Mouse (Mus musculus): ENCODE data around the gene Arhgef28. TPM values are rescaled to one million over a fixed set of nuclear protein-coding genes. Genes with fewer than 3 reads are reported as not detected.

Arhgef28 gene
- total and polyA plus RNA-seq, 3 experiments, result not detected

GRCm38 (mm10) chr13:98124113-98124745 lies 82.0 kb downstream of the Arhgef28 start (continued):
- no peak for TF ChIP-seq ZMIZ1 (IDR thresholded peaks at IDR 0.05; ENCODE audit: low read depth, low read length)
- TF ChIP-seq POLR2AphosphoS5 (IDR thresholded peaks at IDR 0.05; ENCODE audit: borderline replicate concordance, low read depth, low read length), result no peak
- TF ChIP-seq ZC3H11A (IDR thresholded peaks at IDR 0.05; ENCODE audit: low read depth, low read length), result no peak
- TF ChIP-seq TAL1 (IDR thresholded peaks at IDR 0.05; ENCODE audit: low read length), result peak; percentile 41; the same call in 1 of the 2 replicates

GRCm38 (mm10) chr13:98122766-98123165 lies 83.5 kb downstream of the Arhgef28 start:
- Histone ChIP-seq H3K9ac (ENCODE audit: control insufficient read depth, low read depth, low read length, poor library complexity, severe bottlenecking) (no peak overlapping the region), H3K4me1 (ENCODE audit: control insufficient read depth in 1 of 2, insufficient read depth in 2 of 2, low read length in 2 of 2) (peaks cover 0 to 10% of the 10 kb centered on the region in 2 experiments; a peak in 3 of 4 replicates), H3K4me3 (ENCODE audit: control insufficient read depth in 1 of 2, insufficient read depth in 1 of 2, low read depth in 2 of 2, low read length in 2 of 2) (no peak overlapping the region), H3K9me3 (replicated peaks; ENCODE audit: insufficient read depth, low read length) (no peaks in the 10 kb centered on the region), H3K79me2 (ENCODE audit: control insufficient read depth, insufficient read depth, low read length, poor library complexity) (no peaks in the 10 kb centered on the region), H3K36me3 (ENCODE audit: control insufficient read depth in 1 of 2, insufficient read depth in 2 of 2, low read length in 2 of 2) (peaks cover 0 to 6% of the 10 kb centered on the region in 2 experiments; a peak in 1 of 4 replicates), H3K27me3 (ENCODE audit: control insufficient read depth in 1 of 2, insufficient read depth in 2 of 2, low read length in 2 of 2) (no peaks in the 10 kb centered on the region), H3K27ac (ENCODE audit: control insufficient read depth, low read depth, low read length) (no peak overlapping the region)
- TF ChIP-seq NRF1 (IDR thresholded peaks at IDR 0.05; ENCODE audit: insufficient read depth, low read depth, low read length, poor library complexity, severe bottlenecking) (no peak), E2F4 (IDR thresholded peaks at IDR 0.05; ENCODE audit: borderline replicate concordance, low read depth, low read length) (no peak), SMC3 (IDR thresholded peaks at IDR 0.05; ENCODE audit: low read depth, low read length) (no peak)
- DNase-seq (ENCODE audit: low read depth, low spot score), result no peak

GRCm38 (mm10) chr13:98121993-98122392 lies 84.2 kb downstream of the Arhgef28 start:
- no peak overlapping the region for H3K27ac ChIP-seq (ENCODE audit: control insufficient read depth, low read depth, low read length)
- TF ChIP-seq RCOR1 (IDR thresholded peaks at IDR 0.05; ENCODE audit: low read depth, low read length) (no peak), MYB (IDR thresholded peaks at IDR 0.05; ENCODE audit: low read depth, low read length) (no peak), ZKSCAN1 (IDR thresholded peaks at IDR 0.05; ENCODE audit: low read depth, low read length) (no peak), MEF2A (IDR thresholded peaks at IDR 0.05; ENCODE audit: extremely low read depth, insufficient replicate concordance, low read depth, low read length, poor library complexity, severe bottlenecking) (no peak), MAZ (IDR thresholded peaks at IDR 0.05; ENCODE audit: low read depth, low read length) (no peak), GABPA (IDR thresholded peaks at IDR 0.05; ENCODE audit: low read depth, low read length) (no peak), TCF12 (IDR thresholded peaks at IDR 0.05; ENCODE audit: low read depth, low read length) (no peak), CHD1 (IDR thresholded peaks at IDR 0.05; ENCODE audit: low read depth, low read length) (no peak), ZNF384 (IDR thresholded peaks at IDR 0.05; ENCODE audit: low read depth, low read length) (no peak), KAT2A (conservative IDR thresholded peaks at IDR 0.05; ENCODE audit: low read depth, low read length) (no peak), JUND (IDR thresholded peaks at IDR 0.05; ENCODE audit: low read depth, low read length) (no peak)
- no peak overlapping the region for H3K4me3 ChIP-seq (ENCODE audit: control insufficient read depth in 1 of 2, insufficient read depth in 1 of 2, low read depth in 2 of 2, low read length in 2 of 2)
- DNase-seq (ENCODE audit: low read depth, low spot score), result no peak
- H3K36me3 ChIP-seq (ENCODE audit: control insufficient read depth in 1 of 2, insufficient read depth in 2 of 2, low read length in 2 of 2), result peaks cover 0 to 6% of the 10 kb centered on the region in 2 experiments; a peak in 1 of 4 replicates
- H3K4me1 ChIP-seq (ENCODE audit: control insufficient read depth in 1 of 2, insufficient read depth in 2 of 2, low read length in 2 of 2), result peaks cover 0 to 10% of the 10 kb centered on the region in 2 experiments; a peak in 3 of 4 replicates
- no peaks in the 10 kb centered on the region for H3K27me3 ChIP-seq (ENCODE audit: control insufficient read depth in 1 of 2, insufficient read depth in 2 of 2, low read length in 2 of 2)
- no peaks in the 10 kb centered on the region for H3K79me2 ChIP-seq (ENCODE audit: control insufficient read depth, insufficient read depth, low read length, poor library complexity)
- H3K9ac ChIP-seq (ENCODE audit: control insufficient read depth, low read depth, low read length, poor library complexity, severe bottlenecking), result no peak overlapping the region
- H3K9me3 ChIP-seq (replicated peaks; ENCODE audit: insufficient read depth, low read length), result no peaks in the 10 kb centered on the region
